Mouse (Mus musculus) thymus, postnatal 14 days (tissue): ENCODE results near the gene Mrps18a.

Experiments
- DNase-seq: peaks from one replicate; pipeline ENCODE4 v3.0.0; 2021

The Mrps18a gene

GRCm38 (mm10) chr17:46102608-46103159 is 8.1 kb upstream of the Mrps18a start:
- no peak for DNase-seq

GRCm38 (mm10) chr17:46104487-46104886 is 6.3 kb upstream of the Mrps18a start:
- no peak for DNase-seq

- DNase-seq = no peak
These were observed 2.5 kb upstream of the Mrps18a start for GRCm38 (mm10) chr17:46108286-46108685.

- no peak for DNase-seq
These were observed 4.7 kb downstream of the Mrps18a start for GRCm38 (mm10) chr17:46115489-46115888.

- DNase-seq = no peak
These were observed 5.4 kb downstream of the Mrps18a start for GRCm38 (mm10) chr17:46116138-46116537.

GRCm38 (mm10) chr17:46116881-46117280 is 6.1 kb downstream of the Mrps18a start:
- no peak for DNase-seq

- DNase-seq = no peak
These were observed 7.0 kb downstream of the Mrps18a start for GRCm38 (mm10) chr17:46117623-46118422.

GRCm38 (mm10) chr17:46118423-46118850 is 7.7 kb downstream of the Mrps18a start:
- DNase-seq = no peak

- no peak for DNase-seq
These were observed 8.9 kb downstream of the Mrps18a start for GRCm38 (mm10) chr17:46119641-46120040.

- DNase-seq = no peak
These were observed 12.0 kb downstream of the Mrps18a start for GRCm38 (mm10) chr17:46122791-46123190.

- DNase-seq = no peak
These were observed 12.5 kb downstream of the Mrps18a start for GRCm38 (mm10) chr17:46123285-46123684.

GRCm38 (mm10) chr17:46123953-46124700 is 13.3 kb downstream of the Mrps18a start:
- DNase-seq = no peak

GRCm38 (mm10) chr17:46126608-46127007 is 15.8 kb downstream of the Mrps18a start:
- no peak for DNase-seq

- no peak for DNase-seq
These were observed 17.2 kb downstream of the Mrps18a start for GRCm38 (mm10) chr17:46127814-46128493.

GRCm38 (mm10) chr17:46129741-46130498 is 19.1 kb downstream of the Mrps18a start:
- DNase-seq = no peak

- peak; percentile 79 for DNase-seq
These were observed 21.4 kb downstream of the Mrps18a start for GRCm38 (mm10) chr17:46132058-46132718.

GRCm38 (mm10) chr17:46132862-46133261 is 22.1 kb downstream of the Mrps18a start:
- no peak for DNase-seq

GRCm38 (mm10) chr17:46138563-46139236 is 27.9 kb downstream of the Mrps18a start:
- no peak for DNase-seq

- no peak for DNase-seq
These were observed 29.1 kb downstream of the Mrps18a start for GRCm38 (mm10) chr17:46139872-46140271.

GRCm38 (mm10) chr17:46143578-46144423 is 33.0 kb downstream of the Mrps18a start, which contains the start of gene Rsph9:
TSS of gene Rsph9 (minus strand) at chr17:46144216.
- DNase-seq = peak; percentile 73
